Mouse (Mus musculus) G1E (cell line): Measurements from ENCODE around the gene Usp16. TPM values are rescaled to one million over a fixed set of nuclear protein-coding genes. Genes with fewer than 3 reads are reported as not detected.

ENCODE experiments used
- ATAC-seq: 2 replicates; pipeline ENCODE4 v1.8.0; 2016; ENCODE audit warnings: mild to moderate bottlenecking; ENCODE audit not compliant: insufficient number of reproducible peaks, poor library complexity, low FRiP score, severe bottlenecking; ENCODE audit errors: extremely low read depth
- DNase-seq: peaks from one replicate; pipeline ENCODE4 v3.0.0; 2012; ENCODE audit warnings: low spot score
- H3K27me3 ChIP-seq: 2 replicates; pipeline ENCODE4 v1.6.1; 2012; ENCODE audit warnings: mild to moderate bottlenecking, low read length, inconsistent platforms; ENCODE audit not compliant: insufficient read depth
- H3K36me3 ChIP-seq: replicated peaks from 2 replicates; pipeline ENCODE3; 2012; ENCODE audit warnings: mild to moderate bottlenecking, inconsistent platforms
- H3K4me1 ChIP-seq: 2 replicates; pipeline ENCODE4 v1.6.1; 2012; ENCODE audit warnings: low read depth, low read length, inconsistent platforms, mixed read lengths; ENCODE audit not compliant: insufficient read depth
- H3K4me3 ChIP-seq: 2 replicates; pipeline ENCODE4 v1.5.1; 2012; ENCODE audit warnings: low read depth, mild to moderate bottlenecking, inconsistent platforms, low read length, moderate library complexity, mixed read lengths
- H3K9me3 ChIP-seq: replicated peaks from 2 replicates; pipeline ENCODE4 v1.6.1; 2012; ENCODE audit warnings: inconsistent platforms
- CTCF ChIP-seq: IDR thresholded peaks from 2 replicates; pipeline ENCODE4 v1.5.1; 2012; ENCODE audit warnings: low read depth, low read length, inconsistent platforms, mixed read lengths
- GATA1 ChIP-seq: IDR thresholded peaks from 2 replicates; pipeline ENCODE4 v1.6.1; 2012; ENCODE audit warnings: borderline replicate concordance, low read length, inconsistent platforms, mixed read lengths
- GATA2 ChIP-seq: IDR thresholded peaks from 2 replicates; pipeline ENCODE4 v1.6.1; 2012; ENCODE audit warnings: low read depth, low read length, inconsistent platforms, borderline replicate concordance
- POLR2AphosphoS5 ChIP-seq: IDR thresholded peaks from 2 replicates; pipeline ENCODE4 v1.6.1; 2012; ENCODE audit warnings: low read depth, low read length, inconsistent platforms; ENCODE audit not compliant: insufficient replicate concordance
- TAL1 ChIP-seq: conservative IDR thresholded peaks from 2 replicates; pipeline ENCODE4 v1.6.1; 2012; ENCODE audit warnings: low read depth, low read length, inconsistent platforms, mixed read lengths
- polyA plus RNA-seq: library from polyadenylated mRNA; stranded (reverse); fragments of >175 nt; gene quantifications from 2 replicates; pipeline ENCODE4 v1.2.3, GENCODE M21; 2012
- total RNA-seq, 2 experiments: library from RNA; stranded (forward) in 1 of 2; stranded (reverse) in 1 of 2; fragments of 200-1000 nt in 1 of 2; fragments of >200 nt in 1 of 2; fragmentation: Nextera tagmentation in 1 of 2; gene quantifications; 2 replicates each; pipeline ENCODE4 v1.2.3; 2014 to 2017

Gene Usp16
- total and polyA plus RNA-seq, 3 experiments: 14.2 to 86.5 (median 76.1) TPM

DNA sequence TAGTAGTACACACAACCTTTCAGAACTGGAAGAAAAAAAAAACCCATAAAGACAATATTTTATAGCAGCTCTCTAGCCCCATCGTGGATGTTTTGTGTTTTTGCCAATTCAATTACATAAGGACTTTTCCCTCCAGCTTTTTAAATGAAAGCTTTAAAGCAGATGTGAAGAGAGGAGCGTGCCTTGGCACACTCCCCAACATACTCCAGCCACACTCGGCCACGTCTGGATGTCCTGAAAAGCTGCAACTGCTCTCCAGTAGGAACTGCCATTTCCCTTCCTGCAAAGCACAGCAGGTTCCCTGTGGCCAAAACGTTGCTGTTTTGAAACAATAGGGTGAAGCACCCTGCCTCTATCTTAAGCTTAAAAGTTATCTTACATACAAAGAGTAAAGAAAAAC is 12.2 kb upstream of the Usp16 start:
- H3K9me3 ChIP-seq: no peaks in the 10 kb centered on the region
- no peak overlapping the region for H3K4me3 ChIP-seq
- peaks cover 3% of the 10 kb centered on the region; the same call in 1 of the 2 replicates for H3K27me3 ChIP-seq
- ATAC-seq (no peak), DNase-seq (no peak)
- TF ChIP-seq TAL1: no peak
- TF ChIP-seq POLR2AphosphoS5: no peak
- TF ChIP-seq CTCF: no peak
- no peak for TF ChIP-seq GATA1
- no peak for TF ChIP-seq GATA2
- H3K4me1 ChIP-seq: peaks cover 24% of the 10 kb centered on the region
- peaks cover 8% of the 10 kb centered on the region for H3K36me3 ChIP-seq

DNA sequence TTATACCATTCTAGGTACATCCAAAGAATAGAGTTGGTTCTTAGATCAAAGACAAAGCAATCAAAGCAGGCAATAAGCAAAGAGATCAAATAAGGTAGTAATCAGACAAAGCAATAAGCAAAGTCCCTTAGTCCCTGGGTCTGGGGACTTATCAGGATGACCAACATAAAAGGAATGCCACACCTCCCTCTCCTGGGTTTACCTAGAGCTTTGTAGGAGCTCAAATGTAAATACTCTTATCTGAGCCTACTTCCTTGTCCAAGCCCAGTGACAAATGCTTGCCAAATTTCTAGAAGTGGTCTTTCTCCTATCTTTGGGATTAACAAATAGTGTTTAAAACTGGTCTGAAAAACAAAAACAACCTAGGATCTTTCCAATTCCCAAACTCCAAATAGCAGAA is 11.3 kb upstream of the Usp16 start:
- Histone ChIP-seq H3K4me3 (no peak overlapping the region), H3K4me1 (peaks cover 24% of the 10 kb centered on the region), H3K36me3 (peaks cover 7% of the 10 kb centered on the region), H3K9me3 (no peaks in the 10 kb centered on the region), H3K27me3 (peaks cover 3% of the 10 kb centered on the region; the same call in 1 of the 2 replicates)
- TF ChIP-seq POLR2AphosphoS5: no peak
- no peak for TF ChIP-seq TAL1
- ATAC-seq (no peak), DNase-seq (no peak)

DNA sequence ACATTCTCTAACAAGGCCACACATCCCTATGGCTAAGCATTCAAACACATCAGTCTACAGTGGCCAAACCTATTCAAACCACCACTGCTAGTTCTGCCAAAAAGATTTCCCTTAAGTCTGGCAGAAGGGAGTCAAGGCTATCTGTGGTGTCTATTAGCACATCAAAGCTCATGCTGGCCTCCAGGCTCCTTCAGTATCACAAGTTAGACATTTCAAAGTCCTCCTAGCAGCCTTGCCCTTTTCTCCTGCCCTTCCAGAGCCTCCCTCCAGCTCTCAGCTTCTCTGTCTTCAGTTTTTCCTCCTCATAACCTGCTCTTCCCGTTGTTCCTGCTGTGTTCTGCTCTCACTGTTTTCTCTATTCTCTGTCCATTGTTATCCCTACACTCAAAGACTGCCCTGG is 10.4 kb upstream of the Usp16 start:
- DNase-seq (no peak), ATAC-seq (no peak)
- no peak for TF ChIP-seq GATA1
- Histone ChIP-seq H3K9me3 (no peaks in the 10 kb centered on the region), H3K36me3 (peaks cover 5% of the 10 kb centered on the region), H3K4me1 (peaks cover 18% of the 10 kb centered on the region), H3K4me3 (no peak overlapping the region), H3K27me3 (peaks cover 3% of the 10 kb centered on the region; the same call in 1 of the 2 replicates)

DNA sequence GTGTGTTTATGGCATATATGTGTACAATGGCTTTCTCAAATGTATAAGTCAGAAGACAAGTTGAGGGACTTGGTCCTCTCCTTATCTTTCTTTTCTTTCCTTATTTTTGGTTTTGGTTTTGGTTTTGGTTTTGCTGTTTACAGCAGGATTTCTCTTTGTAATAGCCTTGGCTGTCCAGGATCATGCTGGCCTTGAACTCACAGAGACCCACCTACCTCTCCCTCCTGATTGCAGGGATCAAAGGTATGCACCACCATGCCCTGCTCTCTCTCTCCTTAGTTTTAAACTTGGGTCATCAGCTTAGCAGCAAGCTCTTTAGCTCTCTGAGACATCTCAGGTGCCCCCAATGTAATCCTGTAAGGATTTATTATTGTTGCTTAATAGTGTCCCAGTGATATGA is 9.4 kb upstream of the Usp16 start:
- peaks cover 11% of the 10 kb centered on the region for H3K4me1 ChIP-seq
- TF ChIP-seq TAL1 (no peak), GATA1 (no peak), GATA2 (no peak), POLR2AphosphoS5 (no peak), CTCF (no peak)
- no peak overlapping the region for H3K4me3 ChIP-seq
- H3K9me3 ChIP-seq: no peaks in the 10 kb centered on the region
- H3K36me3 ChIP-seq: peaks cover 5% of the 10 kb centered on the region
- DNase-seq: no peak
- no peak for ATAC-seq
- H3K27me3 ChIP-seq: peaks cover 3% of the 10 kb centered on the region; the same call in 1 of the 2 replicates

DNA sequence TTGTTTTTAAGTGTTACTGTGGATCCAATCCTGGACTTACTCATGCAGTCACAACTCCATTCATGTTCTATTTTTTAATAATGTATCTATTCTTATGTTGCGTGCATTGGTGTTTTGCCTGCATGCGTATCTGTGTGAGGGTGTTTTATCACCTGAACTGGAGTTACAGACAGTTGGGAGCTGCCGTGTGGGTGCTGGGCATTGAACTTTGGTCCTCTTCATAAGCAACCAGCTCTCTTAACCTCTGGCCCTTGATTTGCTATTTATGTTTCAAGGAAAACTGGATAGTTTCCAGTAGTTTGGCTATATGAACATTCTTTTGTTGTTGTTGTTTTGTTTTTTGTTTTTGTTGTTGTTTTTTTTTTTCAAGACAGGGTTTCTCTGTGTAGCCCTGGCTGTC is 9.0 kb upstream of the Usp16 start:
- ATAC-seq: no peak
- H3K27me3 ChIP-seq: peaks cover 3% of the 10 kb centered on the region; the same call in 1 of the 2 replicates
- TF ChIP-seq GATA1 (no peak), GATA2 (no peak), CTCF (no peak), TAL1 (no peak), POLR2AphosphoS5 (no peak)
- H3K4me3 ChIP-seq: no peak overlapping the region
- H3K36me3 ChIP-seq: peaks cover 5% of the 10 kb centered on the region
- peaks cover 11% of the 10 kb centered on the region for H3K4me1 ChIP-seq
- H3K9me3 ChIP-seq: no peaks in the 10 kb centered on the region
- no peak for DNase-seq

DNA sequence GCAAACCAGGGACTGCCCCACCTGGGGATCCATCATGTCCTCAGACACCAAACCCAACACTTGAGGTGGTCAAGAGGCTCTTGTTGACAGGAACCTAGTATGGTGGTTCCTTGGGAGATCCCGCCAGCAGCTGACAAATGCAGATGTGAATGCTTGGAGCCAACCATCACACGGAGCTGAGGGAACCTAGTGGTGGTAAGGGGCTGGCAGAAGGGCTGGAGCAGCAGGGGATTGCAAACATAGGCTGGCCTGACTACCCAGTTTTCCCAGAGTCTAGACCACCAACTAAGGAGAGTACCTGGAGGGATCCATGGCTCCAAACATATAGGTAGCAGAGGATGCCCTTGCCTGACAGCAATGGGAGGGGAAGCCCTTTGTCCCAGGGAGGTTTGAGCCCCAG is 1.3 kb upstream of the Usp16 start:
- Histone ChIP-seq H3K9me3 (no peaks in the 10 kb centered on the region), H3K36me3 (peaks cover 8% of the 10 kb centered on the region), H3K4me1 (peaks cover 36% of the 10 kb centered on the region), H3K4me3 (no peak overlapping the region), H3K27me3 (no peaks in the 10 kb centered on the region; the same call in 1 of the 2 replicates)
- TF ChIP-seq GATA2 (no peak), GATA1 (no peak), CTCF (no peak)
- DNase-seq: no peak
- no peak for ATAC-seq

DNA sequence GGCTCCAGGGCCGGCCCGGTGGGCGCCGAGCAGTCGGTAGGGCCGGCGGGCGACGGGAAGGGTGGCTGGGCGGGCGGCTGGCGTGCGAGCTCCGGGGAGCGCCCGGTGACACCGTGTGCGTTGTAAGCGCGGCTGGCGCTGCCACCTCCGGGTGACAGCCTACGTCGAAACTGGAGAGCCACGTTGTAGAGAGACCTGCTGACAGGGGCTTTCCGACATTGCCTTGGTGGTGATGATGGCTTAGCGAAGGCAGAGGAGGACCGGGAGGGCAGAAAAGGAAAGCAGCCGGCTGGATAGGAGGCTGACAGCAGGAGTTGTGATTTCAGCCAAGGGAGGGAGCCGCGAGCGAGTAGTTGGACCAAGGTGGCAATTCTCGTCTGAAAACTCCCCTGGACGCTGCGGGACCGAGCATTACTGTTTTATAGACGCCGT is 693 bp downstream of the Usp16 start:
- Histone ChIP-seq H3K36me3 (peaks cover 26% of the 10 kb centered on the region), H3K4me3 (peak overlapping the region; percentile 96), H3K4me1 (peaks cover 36% of the 10 kb centered on the region), H3K9me3 (no peaks in the 10 kb centered on the region), H3K27me3 (no peaks in the 10 kb centered on the region; the same call in 1 of the 2 replicates)
- DNase-seq: no peak
- ATAC-seq: 0 out of 2 replicates have a peak, but pooled peaks have one; percentile 18
- no peak for TF ChIP-seq CTCF
- TF ChIP-seq POLR2AphosphoS5: no peak
- TF ChIP-seq TAL1: no peak
- no peak for TF ChIP-seq GATA1
- no peak for TF ChIP-seq GATA2
